ENCODE assay signal across 8 mouse cellular contexts in the genomic region with DNA sequence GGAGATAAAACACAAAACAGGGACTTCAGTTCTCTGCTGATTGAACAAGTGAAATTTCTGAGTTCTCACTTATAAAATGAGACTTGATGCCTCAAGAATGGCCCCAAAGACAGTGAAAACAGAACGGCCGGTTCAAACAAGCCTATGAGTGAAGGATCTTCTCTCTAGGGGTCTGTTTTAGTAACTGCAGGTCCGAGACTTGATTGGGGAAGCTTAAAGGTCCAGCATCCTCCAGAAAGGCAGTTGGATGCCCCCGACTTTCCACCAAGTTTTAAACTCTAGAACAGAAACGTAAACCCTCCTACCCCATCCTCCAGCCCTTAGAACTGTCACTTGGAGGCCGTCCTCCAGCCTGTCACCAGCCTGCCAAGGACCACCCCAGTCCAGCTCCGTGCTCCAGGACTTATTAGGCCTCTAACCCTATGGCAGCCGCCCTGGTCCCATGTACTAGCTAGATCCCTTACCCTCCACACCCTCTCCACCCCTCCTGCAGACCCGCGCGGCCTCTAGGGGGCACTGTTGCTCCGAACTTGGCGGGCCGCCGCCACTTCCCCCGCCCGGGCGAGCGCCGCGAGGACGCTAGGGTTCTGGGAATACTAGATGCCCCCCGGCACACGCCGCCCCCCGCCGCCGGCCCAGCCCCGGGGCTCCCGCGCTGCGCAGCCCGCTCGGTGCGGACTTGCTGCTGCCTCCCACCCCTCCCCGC. TPM values are rescaled to one million over a fixed set of nuclear protein-coding genes. Genes with fewer than 3 reads are reported as not detected.
DNase-seq lines count a peak whose midpoint lies in the region; ATAC-seq lines count a peak whose summit lies in the region.

No protein-coding gene starts in this region.

- 2% methylated on average over 36 of the region's 36 CpGs for WGBS in heart, embryonic 13.5 days
- WGBS in liver, embryonic 12.5 days (ENCODE audit: insufficient replicate concordance) = 4% methylated on average over 36 of the region's 36 CpGs

- peaks cover 26% of the 10 kb centered on the region for H3K27me3 ChIP-seq in erythroblast, embryonic 14.5 days (ENCODE audit: control insufficient read depth)
- H3K27me3 ChIP-seq in heart, embryonic 13.5 days (replicated peaks) = peaks cover 7% of the 10 kb centered on the region
- peaks cover 8% of the 10 kb centered on the region for H3K27me3 ChIP-seq in liver, embryonic 12.5 days (replicated peaks)
- H3K27me3 ChIP-seq in splenic B cell, adult 2 months (ENCODE audit: control insufficient read depth, insufficient read depth, low read length, poor library complexity, severe bottlenecking) = no peaks in the 10 kb centered on the region

- H3K4me1 ChIP-seq in erythroblast, embryonic 14.5 days (ENCODE audit: control insufficient read depth) = peaks cover 41% of the 10 kb centered on the region
- peaks cover 41% of the 10 kb centered on the region for H3K4me1 ChIP-seq in heart, embryonic 13.5 days
- H3K4me1 ChIP-seq in liver, embryonic 12.5 days = peaks cover 49% of the 10 kb centered on the region

- peak overlapping the region; percentile 80 for H3K4me3 ChIP-seq in erythroblast, embryonic 14.5 days (replicated peaks)
- H3K4me3 ChIP-seq in heart, embryonic 13.5 days = peak overlapping the region; percentile 69
- H3K4me3 ChIP-seq in liver, embryonic 12.5 days = peak overlapping the region; percentile 75

- no peaks in the 10 kb centered on the region for H3K9me3 ChIP-seq in erythroblast, embryonic 14.5 days (ENCODE audit: control insufficient read depth, low read length)
- H3K9me3 ChIP-seq in heart, embryonic 13.5 days = no peaks in the 10 kb centered on the region
- H3K9me3 ChIP-seq in liver, embryonic 12.5 days (replicated peaks) = no peaks in the 10 kb centered on the region

- peak overlapping the region; percentile 92 for H3K9ac ChIP-seq in heart, embryonic 13.5 days
- H3K9ac ChIP-seq in liver, embryonic 12.5 days = peak overlapping the region; percentile 83

- peak; percentile 78 for ATAC-seq in heart, embryonic 13.5 days (ENCODE audit: extremely low read depth, insufficient number of reproducible peaks, low FRiP score, low TSS enrichment)
- ATAC-seq in liver, embryonic 12.5 days = peak; percentile 90

- H3K27ac ChIP-seq in heart, embryonic 13.5 days (replicated peaks) = peak overlapping the region; percentile 99
- peak overlapping the region; percentile 87 for H3K27ac ChIP-seq in liver, embryonic 12.5 days

- DNase-seq in CD4-positive, CD25-positive, alpha-beta regulatory T cell, adult 2 months (ENCODE audit: low read depth, low spot score) = peak; percentile 96
- DNase-seq in brain, embryonic 18.5 days (ENCODE audit: low read depth, low spot score) = peak; percentile 72
- DNase-seq in kidney, postnatal 10 days = peak; percentile 98
- peak; percentile 94 for DNase-seq in naive thymus-derived CD4-positive, alpha-beta T cell, adult 2 months (ENCODE audit: low read depth)
- peak; percentile 92 for DNase-seq in splenic B cell, adult 2 months (ENCODE audit: low read depth, low spot score)

- peak overlapping the region; percentile 100 for H3K4me2 ChIP-seq in heart, embryonic 13.5 days
- peak overlapping the region; percentile 100 for H3K4me2 ChIP-seq in liver, embryonic 12.5 days

- H3K36me3 ChIP-seq in erythroblast, embryonic 14.5 days (ENCODE audit: control insufficient read depth) = no peaks in the 10 kb centered on the region
- no peaks in the 10 kb centered on the region for H3K36me3 ChIP-seq in heart, embryonic 13.5 days
- no peaks in the 10 kb centered on the region for H3K36me3 ChIP-seq in liver, embryonic 12.5 days
- no peaks in the 10 kb centered on the region for H3K36me3 ChIP-seq in splenic B cell, adult 2 months (ENCODE audit: control insufficient read depth, insufficient read depth, low read length, poor library complexity, severe bottlenecking)

RNA-seq across cellular contexts. Expression of a gene that starts 33.9 kb away (rescaled TPM):
- polyA plus RNA-seq in erythroblast, embryonic 14.5 days (2012) = 1.3 and 1.8 TPM in 2 replicates
- polyA plus RNA-seq in heart, embryonic 13.5 days (2015; fragmentation: Nextera tagmentation; extraction: Ambion mirVana) = 2.2 and 3.9 TPM in 2 replicates
- polyA plus RNA-seq in liver, embryonic 12.5 days (2016; fragmentation: Nextera tagmentation; extraction: Ambion mirVana) = 7.5 and 7.6 TPM in 2 replicates

Comparison
In these comparisons a context has a peak if more than half of its experiments do, and no peak if none do; other contexts are left out.
1. Peak in every context shown above with its lines: DNase-seq, ATAC-seq, H3K4me3 ChIP-seq and H3K27ac ChIP-seq.